Mouse (Mus musculus): ENCODE data around the gene BC025920. TPM values are rescaled to one million over a fixed set of nuclear protein-coding genes. Genes with fewer than 3 reads are reported as not detected.
"Not testable (repeated sequence)": the region's sequence is repeated elsewhere in the genome, so short reads cannot be mapped to it uniquely, and the experiment has no call there.

The BC025920 gene
- polyA plus RNA-seq, 1 experiment, result 3.7 TPM

DNA sequence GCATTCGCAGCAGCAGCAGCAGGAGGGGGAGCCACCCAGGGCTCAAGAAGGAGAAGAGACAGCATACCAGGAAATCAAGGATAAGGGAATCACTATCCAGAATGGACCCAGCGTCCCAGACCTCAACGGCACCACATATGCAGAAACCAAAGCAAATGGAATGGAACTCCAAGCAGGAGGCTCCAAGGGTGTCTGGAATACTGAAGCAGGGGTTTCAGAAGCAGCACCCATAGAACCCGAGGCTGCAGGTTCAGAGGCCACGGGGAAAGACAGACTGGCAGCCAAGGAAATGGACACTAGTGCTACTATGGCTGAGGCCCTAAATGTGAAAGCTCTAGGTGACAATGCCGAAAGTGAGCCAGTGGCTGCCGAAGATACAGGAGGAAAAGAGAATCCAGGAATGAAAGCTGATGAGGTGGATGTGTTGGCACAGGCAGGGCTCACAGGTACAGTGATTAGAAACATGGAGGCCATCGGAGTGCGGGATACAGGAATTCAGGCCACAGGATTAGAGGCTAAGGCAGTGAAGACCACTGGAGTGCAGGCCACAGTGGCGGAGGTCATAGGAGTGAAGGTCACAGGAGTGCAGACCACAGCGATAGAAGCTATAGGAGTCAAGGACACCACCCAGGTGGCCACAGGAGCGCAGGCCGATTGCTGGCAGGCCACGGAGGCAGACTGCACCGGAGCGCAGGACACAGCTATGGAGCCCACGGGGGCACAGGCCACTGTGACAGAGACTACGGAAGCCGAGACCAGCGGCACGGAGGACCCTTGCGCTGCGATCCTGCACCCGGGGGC is 36.8 kb downstream of the BC025920 start:
- H3K27ac ChIP-seq (ENCODE audit: insufficient read depth, low read length), result peak overlapping the region; percentile 98
- WGBS, result 9% methylated on average over 24 of the region's 24 CpGs
- TF ChIP-seq POLR2A (IDR thresholded peaks at IDR 0.05; ENCODE audit: borderline replicate concordance, insufficient read depth, low read length), result no peak
- no peak for TF ChIP-seq CTCF (IDR thresholded peaks at IDR 0.05; ENCODE audit: borderline replicate concordance, insufficient read depth, low read depth, low read length)
- peaks cover 22% of the 10 kb centered on the region for H3K4me1 ChIP-seq (ENCODE audit: control insufficient read depth, insufficient read depth, low read length)
- peak overlapping the region; percentile 83 for H3K4me3 ChIP-seq (replicated peaks; ENCODE audit: insufficient read depth, low read depth, low read length)
- H3K27me3 ChIP-seq (ENCODE audit: control insufficient read depth, insufficient read depth, low read length), result no peaks in the 10 kb centered on the region
- DNase-seq, result no peak

DNA sequence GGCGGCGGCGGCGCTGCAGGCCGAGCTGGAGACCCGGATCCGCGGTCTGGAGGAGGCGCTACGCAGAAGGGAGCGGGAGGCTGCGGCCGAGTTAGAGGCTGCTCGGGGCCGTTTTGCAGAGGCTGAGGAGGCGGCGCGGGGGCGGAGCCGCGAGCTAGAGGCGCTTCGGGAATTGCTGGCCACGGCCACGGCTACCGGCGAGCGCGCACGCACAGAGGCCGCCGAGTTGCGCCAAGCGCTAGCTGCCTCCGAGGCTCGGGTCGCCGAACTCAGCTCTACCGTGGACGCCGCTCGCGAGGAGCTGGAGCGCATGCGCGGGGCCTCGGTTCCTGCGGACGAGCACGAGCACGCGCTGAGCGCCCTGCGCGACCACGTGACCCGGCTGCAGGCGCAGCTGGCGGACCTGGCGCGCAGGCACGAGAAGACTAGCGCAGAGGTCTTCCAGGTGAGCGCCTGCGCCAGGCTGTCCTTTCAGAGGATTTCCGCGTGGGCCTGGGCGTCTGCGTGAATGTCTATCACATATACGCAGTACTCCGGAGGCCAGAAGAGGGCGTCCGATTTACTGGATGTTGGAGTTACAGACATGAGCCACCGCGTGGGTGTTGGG is 37.5 kb downstream of the BC025920 start:
- WGBS, result under 1% methylated on average over 74 of the region's 75 CpGs
- H3K27me3 ChIP-seq (ENCODE audit: control insufficient read depth, insufficient read depth, low read length), result no peaks in the 10 kb centered on the region
- TF ChIP-seq POLR2A (IDR thresholded peaks at IDR 0.05; ENCODE audit: borderline replicate concordance, insufficient read depth, low read length) (no peak; the same call in none of the 2 replicates), CTCF (IDR thresholded peaks at IDR 0.05; ENCODE audit: borderline replicate concordance, insufficient read depth, low read depth, low read length) (peak; percentile 43; the same call in 1 of the 2 replicates)
- peaks cover 22% of the 10 kb centered on the region for H3K4me1 ChIP-seq (ENCODE audit: control insufficient read depth, insufficient read depth, low read length)
- H3K4me3 ChIP-seq (replicated peaks; ENCODE audit: insufficient read depth, low read depth, low read length), result peak overlapping the region; percentile 83
- H3K27ac ChIP-seq (ENCODE audit: insufficient read depth, low read length), result peak overlapping the region; percentile 98
- peak; percentile 98 to 99 for DNase-seq

DNA sequence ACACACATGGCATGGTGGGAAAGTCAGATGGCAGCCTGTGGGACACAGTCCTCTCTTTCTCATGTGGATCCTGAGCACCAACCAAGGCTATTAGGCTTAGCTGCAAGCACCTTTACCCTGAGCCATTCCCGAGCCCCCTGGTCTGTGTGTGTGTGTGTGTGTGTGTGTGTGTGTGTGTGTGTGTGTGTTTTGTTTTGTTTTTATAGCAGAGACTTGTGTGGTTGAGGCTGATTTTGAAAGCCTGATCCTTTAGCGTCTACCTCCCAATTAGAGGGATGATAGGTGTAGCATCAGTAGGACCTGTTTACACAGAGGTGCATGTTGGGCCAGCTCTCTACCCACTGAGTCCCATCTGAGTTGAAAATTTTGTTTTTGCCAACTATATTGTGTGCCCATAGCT is 38.1 kb downstream of the BC025920 start:
- peak overlapping the region; percentile 98 for H3K27ac ChIP-seq (ENCODE audit: insufficient read depth, low read length)
- peak overlapping the region; percentile 83 for H3K4me3 ChIP-seq (replicated peaks; ENCODE audit: insufficient read depth, low read depth, low read length)
- peaks cover 22% of the 10 kb centered on the region for H3K4me1 ChIP-seq (ENCODE audit: control insufficient read depth, insufficient read depth, low read length)
- 48% methylated on average over 2 of the region's 2 CpGs for WGBS
- DNase-seq, result no peak
- no peaks in the 10 kb centered on the region for H3K27me3 ChIP-seq (ENCODE audit: control insufficient read depth, insufficient read depth, low read length)
- TF ChIP-seq POLR2A (IDR thresholded peaks at IDR 0.05; ENCODE audit: borderline replicate concordance, insufficient read depth, low read length), result no peak
- TF ChIP-seq CTCF (IDR thresholded peaks at IDR 0.05; ENCODE audit: borderline replicate concordance, insufficient read depth, low read depth, low read length), result no peak

DNA sequence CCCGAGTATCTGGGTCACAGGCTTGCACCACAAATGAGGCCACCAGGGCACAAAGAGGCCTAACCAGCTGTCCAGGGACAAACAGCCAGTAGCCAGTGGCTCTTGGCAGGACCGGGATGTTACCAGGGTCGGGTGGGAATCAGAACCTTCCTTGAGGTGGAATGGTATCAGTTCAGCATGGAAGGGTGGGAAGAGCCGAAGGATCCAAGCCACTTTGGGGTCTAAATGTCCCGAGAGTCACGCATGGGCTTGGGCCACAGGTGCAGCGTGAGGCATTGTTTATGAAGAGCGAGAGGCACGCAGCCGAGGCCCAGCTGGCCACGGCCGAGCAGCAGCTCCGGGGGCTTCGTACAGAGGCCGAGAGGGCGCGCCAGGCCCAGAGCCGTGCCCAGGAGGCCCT is 38.6 kb downstream of the BC025920 start:
- H3K27ac ChIP-seq (ENCODE audit: insufficient read depth, low read length), result no peak overlapping the region
- peaks cover 22% of the 10 kb centered on the region for H3K4me1 ChIP-seq (ENCODE audit: control insufficient read depth, insufficient read depth, low read length)
- no peak overlapping the region for H3K4me3 ChIP-seq (replicated peaks; ENCODE audit: insufficient read depth, low read depth, low read length)
- TF ChIP-seq CTCF (IDR thresholded peaks at IDR 0.05; ENCODE audit: borderline replicate concordance, insufficient read depth, low read depth, low read length), result no peak
- DNase-seq, result peak in 1 of 2 experiments; percentile 32
- H3K27me3 ChIP-seq (ENCODE audit: control insufficient read depth, insufficient read depth, low read length), result no peaks in the 10 kb centered on the region
- WGBS, result 89% methylated on average over 18 of the region's 18 CpGs

DNA sequence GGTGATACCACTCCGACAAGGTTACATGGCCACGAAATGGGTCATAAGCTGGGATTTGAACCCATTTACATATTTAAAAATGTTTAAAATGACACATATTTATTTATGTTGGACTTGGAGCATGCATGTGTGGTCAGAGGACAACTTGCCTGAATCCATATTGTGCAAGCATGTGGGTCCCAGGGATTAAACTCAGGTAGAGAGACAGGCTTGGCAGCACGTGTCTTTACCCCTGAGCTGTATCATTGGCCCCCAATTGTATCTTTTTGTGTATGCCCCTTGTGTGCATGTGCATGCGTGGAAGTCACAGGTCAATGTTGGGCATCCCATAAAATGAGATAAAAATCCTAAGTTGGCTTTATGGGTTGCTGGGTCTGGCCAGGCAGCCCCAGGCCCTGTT is 39.3 kb downstream of the BC025920 start:
- WGBS, result 91% methylated on average over 4 of the region's 4 CpGs
- no peak for TF ChIP-seq POLR2A (IDR thresholded peaks at IDR 0.05; ENCODE audit: borderline replicate concordance, insufficient read depth, low read length)
- TF ChIP-seq CTCF (IDR thresholded peaks at IDR 0.05; ENCODE audit: borderline replicate concordance, insufficient read depth, low read depth, low read length), result no peak
- Histone ChIP-seq H3K4me1 (ENCODE audit: control insufficient read depth, insufficient read depth, low read length) (peaks cover 22% of the 10 kb centered on the region), H3K4me3 (replicated peaks; ENCODE audit: insufficient read depth, low read depth, low read length) (no peak overlapping the region), H3K27me3 (ENCODE audit: control insufficient read depth, insufficient read depth, low read length) (no peaks in the 10 kb centered on the region), H3K27ac (ENCODE audit: insufficient read depth, low read length) (no peak overlapping the region)
- peak in 1 of 2 experiments; percentile 5 for DNase-seq

DNA sequence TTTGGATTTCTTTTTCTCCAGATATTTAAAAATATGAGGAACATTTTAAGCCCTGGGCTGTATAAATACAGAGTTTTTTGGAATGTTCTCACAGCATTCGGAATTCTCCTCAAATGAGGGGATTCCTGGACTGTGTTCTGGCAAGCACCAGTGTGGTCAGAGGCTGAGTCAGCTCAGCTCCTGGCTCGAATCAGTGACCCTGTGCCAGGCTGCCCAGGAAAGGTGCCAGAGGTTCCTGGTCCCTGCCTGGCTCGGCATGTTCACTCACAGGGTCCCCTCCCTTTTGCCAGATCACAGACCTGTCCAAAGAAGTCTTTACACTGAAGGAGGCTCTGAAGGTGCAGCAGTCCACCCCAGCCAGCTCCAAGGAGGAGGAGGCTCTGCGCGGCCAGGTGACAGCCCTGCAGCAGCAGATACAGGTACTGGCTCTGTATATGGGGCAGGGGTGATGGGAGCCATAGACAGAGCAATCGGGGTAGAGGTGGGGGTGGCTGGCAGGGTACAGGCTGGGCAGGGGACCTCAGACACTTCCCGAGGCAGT is 40.0 kb downstream of the BC025920 start:
- Histone ChIP-seq H3K4me1 (ENCODE audit: control insufficient read depth, insufficient read depth, low read length) (peaks cover 19% of the 10 kb centered on the region), H3K27me3 (ENCODE audit: control insufficient read depth, insufficient read depth, low read length) (no peaks in the 10 kb centered on the region), H3K27ac (ENCODE audit: insufficient read depth, low read length) (no peak overlapping the region), H3K4me3 (replicated peaks; ENCODE audit: insufficient read depth, low read depth, low read length) (no peak overlapping the region)
- 56% methylated on average over 7 of the region's 7 CpGs for WGBS
- DNase-seq, result peak in 1 of 2 experiments; percentile 18
- TF ChIP-seq CTCF (IDR thresholded peaks at IDR 0.05; ENCODE audit: borderline replicate concordance, insufficient read depth, low read depth, low read length), result no peak

DNA sequence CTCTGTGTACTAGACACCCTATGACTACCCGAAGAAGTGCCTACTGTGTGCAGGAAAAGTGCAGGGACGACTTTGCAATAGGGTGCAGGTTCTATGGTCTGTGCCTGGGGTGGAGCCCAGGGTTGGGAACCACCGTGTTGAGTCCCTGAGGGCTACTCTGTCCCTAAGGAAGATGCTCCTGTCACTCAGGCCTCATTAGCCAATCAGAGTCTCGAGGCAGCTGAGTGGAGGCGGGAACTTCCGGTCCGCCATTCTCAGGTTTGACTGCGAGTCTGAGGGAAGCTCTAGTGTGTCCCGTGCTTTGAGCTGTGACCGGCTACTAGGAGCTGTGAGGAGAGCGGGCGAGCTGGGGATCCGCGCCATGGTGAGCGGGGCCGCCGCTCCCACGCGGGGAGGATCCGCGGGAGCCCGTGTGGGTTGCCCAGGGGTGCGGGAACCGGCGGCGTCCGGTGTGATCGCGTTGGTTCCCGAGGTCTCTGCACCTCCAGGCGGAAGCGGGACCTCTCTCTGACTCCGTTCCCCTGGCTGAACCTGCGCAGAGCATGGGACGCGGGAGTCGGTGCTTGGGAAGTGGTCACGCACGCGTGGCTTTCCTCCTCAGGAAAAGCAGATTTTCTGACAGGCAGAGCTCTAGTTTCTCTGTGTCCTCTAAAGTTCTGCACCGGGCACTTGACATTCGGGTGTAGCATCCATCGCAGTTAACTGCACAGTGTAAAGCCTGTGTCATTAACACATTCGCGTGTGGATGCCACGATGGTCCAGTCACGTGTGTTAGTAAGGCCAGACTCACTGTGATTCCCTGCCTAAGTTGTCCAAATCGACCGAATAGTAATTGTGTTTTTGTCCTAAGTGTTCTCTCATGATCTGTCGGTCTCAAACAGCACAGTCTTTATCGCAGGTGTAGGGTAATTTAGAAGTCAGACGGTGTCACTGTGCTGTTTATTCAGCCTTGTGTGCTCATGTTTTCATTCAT is 43.0 kb downstream of the BC025920 start, which contains the start of gene Gm10778:
Gene Gm10778 (plus strand): TSS at position 257 of the 973 bp plus-strand sequence.
- 2% methylated on average over 31 of the region's 52 CpGs for WGBS
- not testable (repeated sequence) for H3K4me1 ChIP-seq (ENCODE audit: control insufficient read depth, insufficient read depth, low read length); H3K27me3 ChIP-seq (ENCODE audit: control insufficient read depth, insufficient read depth, low read length)
- TF ChIP-seq POLR2A (IDR thresholded peaks at IDR 0.05; ENCODE audit: borderline replicate concordance, insufficient read depth, low read length), result peak; percentile 60; the same call in 1 of the 2 replicates
- peak; percentile 91 to 92 for DNase-seq
- peak within 1 kb of the TSS; percentile 78 for H3K27ac ChIP-seq (ENCODE audit: insufficient read depth, low read length)
- peak within 1 kb of the TSS; percentile 72 for H3K4me3 ChIP-seq (replicated peaks; ENCODE audit: insufficient read depth, low read depth, low read length)

All from cerebellum, adult 2 months (tissue).